Mouse (Mus musculus): ENCODE results near the gene E130218I03Rik. TPM values are rescaled to one million over a fixed set of nuclear protein-coding genes. Genes with fewer than 3 reads are reported as not detected.

The E130218I03Rik gene
- polyA plus RNA-seq, 1 experiment from 2014 or later, result not detected

DNA sequence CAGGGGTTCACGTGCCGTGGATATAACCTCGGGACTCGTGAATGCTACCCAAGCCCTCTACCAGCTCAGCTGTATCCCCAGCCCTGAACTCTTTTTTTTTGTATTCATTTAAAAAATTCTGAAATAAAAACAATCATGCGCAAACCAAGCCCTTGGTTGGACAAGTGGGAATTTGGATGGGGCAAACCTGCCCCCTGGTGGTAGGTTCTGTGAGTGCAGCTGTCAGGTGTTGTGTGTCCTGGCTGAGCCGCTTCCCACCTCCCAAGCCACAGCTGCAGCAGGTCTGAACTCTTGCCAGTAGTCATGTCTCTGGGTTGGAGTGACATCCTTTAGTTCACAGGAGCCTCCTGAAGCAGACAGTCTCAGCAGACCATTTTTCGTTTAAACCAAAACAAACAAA lies 48.6 kb downstream of the E130218I03Rik start:
- Histone ChIP-seq H3K36me3 (replicated peaks) (no peaks in the 10 kb centered on the region), H3K27ac (replicated peaks) (no peak overlapping the region), H3K4me2 (no peak overlapping the region), H3K4me1 (replicated peaks) (peaks cover 17% of the 10 kb centered on the region), H3K9ac (no peak overlapping the region), H3K9me3 (replicated peaks) (0 out of 2 replicates have a peak, but pooled peaks cover 2% of the 10 kb centered on the region), H3K27me3 (peaks cover 28% of the 10 kb centered on the region), H3K4me3 (replicated peaks) (no peak overlapping the region)
- WGBS (ENCODE audit: insufficient replicate concordance), result 19% methylated on average over 7 of the region's 7 CpGs
- ATAC-seq (ENCODE audit: insufficient read depth), result no peak

- Histone ChIP-seq H3K27me3 (peaks cover 28% of the 10 kb centered on the region), H3K9me3 (replicated peaks) (0 out of 2 replicates have a peak, but pooled peaks cover 2% of the 10 kb centered on the region), H3K4me3 (replicated peaks) (no peak overlapping the region), H3K9ac (no peak overlapping the region), H3K4me2 (no peak overlapping the region), H3K4me1 (replicated peaks) (peaks cover 13% of the 10 kb centered on the region), H3K27ac (replicated peaks) (no peak overlapping the region), H3K36me3 (replicated peaks) (no peaks in the 10 kb centered on the region)
- 59% methylated on average over 18 of the region's 18 CpGs for WGBS (ENCODE audit: insufficient replicate concordance)
- no peak for ATAC-seq (ENCODE audit: insufficient read depth)
These were observed 49.7 kb downstream of the E130218I03Rik start for GRCm38 (mm10) chr4:134293061-134293691.

- no peak overlapping the region for H3K4me3 ChIP-seq (replicated peaks)
- peaks cover 8% of the 10 kb centered on the region for H3K4me1 ChIP-seq (replicated peaks)
- no peaks in the 10 kb centered on the region for H3K36me3 ChIP-seq (replicated peaks)
- 50% methylated on average over 9 of the region's 9 CpGs for WGBS (ENCODE audit: insufficient replicate concordance)
- H3K9ac ChIP-seq, result no peak overlapping the region
- peaks cover 28% of the 10 kb centered on the region for H3K27me3 ChIP-seq
- no peak for ATAC-seq (ENCODE audit: insufficient read depth)
- 0 out of 2 replicates have a peak, but pooled peaks cover 2% of the 10 kb centered on the region for H3K9me3 ChIP-seq (replicated peaks)
- no peak overlapping the region for H3K4me2 ChIP-seq
- H3K27ac ChIP-seq (replicated peaks), result no peak overlapping the region
These were observed 50.3 kb downstream of the E130218I03Rik start for GRCm38 (mm10) chr4:134293692-134294163.

Other genes starting within 250 kb of the E130218I03Rik start
- gene Dhdds, start 242.7 kb upstream of the E130218I03Rik start, polyA plus RNA-seq (2015; fragmentation: Nextera tagmentation; extraction: Ambion mirVana), result 17.1 and 17.5 TPM in 2 replicates
- gene Lin28a, start 224.8 kb upstream of the E130218I03Rik start, polyA plus RNA-seq (2015; fragmentation: Nextera tagmentation; extraction: Ambion mirVana), result 0.91 and 1.5 TPM in 2 replicates
- not detected in 2 replicates for gene Zfp683, start 189.8 kb upstream of the E130218I03Rik start, polyA plus RNA-seq (2015; fragmentation: Nextera tagmentation; extraction: Ambion mirVana)
- gene Crybg2, start 182.8 kb upstream of the E130218I03Rik start, polyA plus RNA-seq (2015; fragmentation: Nextera tagmentation; extraction: Ambion mirVana), result 0.59 TPM in 1 of 2 replicates, not detected in the other
- 47.4 and 51.5 TPM in 2 replicates for gene Cd52, start 148.6 kb upstream of the E130218I03Rik start, polyA plus RNA-seq (2015; fragmentation: Nextera tagmentation; extraction: Ambion mirVana)
- 1.8 and 2.1 TPM in 2 replicates for gene Ubxn11, start 141.1 kb upstream of the E130218I03Rik start, polyA plus RNA-seq (2015; fragmentation: Nextera tagmentation; extraction: Ambion mirVana)
- 151 and 166 TPM in 2 replicates for gene Sh3bgrl3, start 114.9 kb upstream of the E130218I03Rik start, polyA plus RNA-seq (2015; fragmentation: Nextera tagmentation; extraction: Ambion mirVana)
- gene Cep85, start 56.5 kb upstream of the E130218I03Rik start, polyA plus RNA-seq (2015; fragmentation: Nextera tagmentation; extraction: Ambion mirVana), result 37.0 and 37.6 TPM in 2 replicates
- gene Gm7534, start 40.7 kb upstream of the E130218I03Rik start, polyA plus RNA-seq (2015; fragmentation: Nextera tagmentation; extraction: Ambion mirVana), result not detected in 2 replicates
- gene Catsper4, start 16.3 kb upstream of the E130218I03Rik start, polyA plus RNA-seq (2015; fragmentation: Nextera tagmentation; extraction: Ambion mirVana), result not detected in 2 replicates
- 0.10 TPM in 2 replicates for gene Cnksr1, start 5.3 kb upstream of the E130218I03Rik start, polyA plus RNA-seq (2015; fragmentation: Nextera tagmentation; extraction: Ambion mirVana)
- gene Zfp593, start 1.9 kb downstream of the E130218I03Rik start, polyA plus RNA-seq (2015; fragmentation: Nextera tagmentation; extraction: Ambion mirVana), result 5.4 and 5.8 TPM in 2 replicates
- not detected in 2 replicates for gene Gm30191, start 3.3 kb downstream of the E130218I03Rik start, polyA plus RNA-seq (2015; fragmentation: Nextera tagmentation; extraction: Ambion mirVana)
- gene Grrp1, start 10.4 kb downstream of the E130218I03Rik start, polyA plus RNA-seq (2015; fragmentation: Nextera tagmentation; extraction: Ambion mirVana), result 0.46 and 1.0 TPM in 2 replicates
- 9.8 and 11.9 TPM in 2 replicates for gene Pdik1l, start 44.2 kb downstream of the E130218I03Rik start, polyA plus RNA-seq (2015; fragmentation: Nextera tagmentation; extraction: Ambion mirVana)
- 0.24 and 0.31 TPM in 2 replicates for gene Trim63, start 71.5 kb downstream of the E130218I03Rik start, polyA plus RNA-seq (2015; fragmentation: Nextera tagmentation; extraction: Ambion mirVana)
- gene Slc30a2, start 99.5 kb downstream of the E130218I03Rik start, polyA plus RNA-seq (2015; fragmentation: Nextera tagmentation; extraction: Ambion mirVana), result 0.06 TPM in 1 of 2 replicates, not detected in the other
- gene Extl1, start 140.2 kb downstream of the E130218I03Rik start, polyA plus RNA-seq (2015; fragmentation: Nextera tagmentation; extraction: Ambion mirVana), result 0.09 and 0.22 TPM in 2 replicates
- 5.4 and 6.8 TPM in 2 replicates for gene Pafah2, start 152.7 kb downstream of the E130218I03Rik start, polyA plus RNA-seq (2015; fragmentation: Nextera tagmentation; extraction: Ambion mirVana)
- gene Stmn1, start 224.7 kb downstream of the E130218I03Rik start, polyA plus RNA-seq (2015; fragmentation: Nextera tagmentation; extraction: Ambion mirVana), result 398 and 432 TPM in 2 replicates